Mouse (Mus musculus) left cerebral cortex, adult 11 months (tissue): ENCODE results near the gene Hddc3.

Experiments used
- DNase-seq: peaks from one replicate; pipeline ENCODE4 v3.0.0; 2022; ENCODE audit warnings: low spot score

Hddc3 gene

DNA sequence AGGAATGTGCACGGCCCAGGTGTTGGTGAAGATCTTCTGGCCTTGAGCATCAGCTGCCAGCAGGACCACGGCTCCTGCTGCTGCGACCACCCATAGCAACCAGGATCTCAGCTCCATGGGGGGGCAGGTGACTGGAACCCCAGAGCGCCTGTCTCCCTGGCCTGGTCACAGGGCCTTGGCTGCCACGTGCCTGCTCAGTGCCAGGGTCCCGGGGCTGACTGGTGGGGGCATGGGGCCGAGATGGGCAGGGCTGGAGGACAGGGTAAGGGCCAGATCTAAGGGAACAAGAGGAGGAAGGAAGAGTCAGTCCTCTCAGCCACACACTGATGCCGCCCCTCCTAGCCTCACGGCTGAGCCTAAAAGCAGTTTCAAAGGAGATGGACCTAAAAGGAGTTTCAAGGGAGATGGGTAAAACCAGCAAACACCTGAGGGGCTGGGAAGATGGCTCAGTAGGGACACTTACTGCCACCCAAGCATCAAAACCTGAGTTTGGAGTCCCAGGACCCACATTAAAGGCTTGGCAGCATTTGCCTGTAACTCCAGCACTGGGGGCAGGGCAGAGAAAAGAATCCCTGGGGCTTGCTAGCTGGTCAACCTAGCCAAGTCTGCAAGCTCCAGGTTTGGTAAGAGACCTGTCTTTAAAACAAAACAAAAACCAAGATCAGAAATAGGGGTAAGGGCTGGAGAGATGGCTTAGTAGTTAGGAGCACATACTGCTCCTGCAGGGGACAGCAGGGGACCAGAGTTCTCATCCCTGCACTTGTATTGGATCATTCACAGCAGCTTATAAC lies 55.9 kb downstream of the Hddc3 start:
- no peak for DNase-seq

DNA sequence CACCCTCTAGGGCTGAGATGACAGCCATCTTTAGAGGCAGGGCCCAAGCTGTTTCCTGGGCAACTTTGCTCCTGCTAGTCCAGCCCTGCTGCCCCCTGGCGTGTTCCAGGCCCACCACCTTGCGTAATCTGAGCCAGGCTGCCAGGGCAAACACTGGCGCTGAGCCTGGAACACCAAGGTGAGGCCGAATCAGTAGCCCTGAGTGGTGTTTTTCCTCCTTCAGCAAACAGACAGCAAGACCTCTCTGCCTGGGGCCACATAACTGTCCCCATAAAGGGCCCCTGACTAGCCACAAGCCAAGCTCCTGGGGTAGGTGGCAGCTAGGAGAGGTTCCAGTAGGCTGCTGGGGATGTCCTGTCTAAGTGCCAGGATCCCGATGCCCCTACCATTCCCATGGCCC lies 57.2 kb downstream of the Hddc3 start:
- DNase-seq = no peak
